Mouse (Mus musculus): Measurements from ENCODE around the gene Tmod1.

Tmod1 gene

DNA sequence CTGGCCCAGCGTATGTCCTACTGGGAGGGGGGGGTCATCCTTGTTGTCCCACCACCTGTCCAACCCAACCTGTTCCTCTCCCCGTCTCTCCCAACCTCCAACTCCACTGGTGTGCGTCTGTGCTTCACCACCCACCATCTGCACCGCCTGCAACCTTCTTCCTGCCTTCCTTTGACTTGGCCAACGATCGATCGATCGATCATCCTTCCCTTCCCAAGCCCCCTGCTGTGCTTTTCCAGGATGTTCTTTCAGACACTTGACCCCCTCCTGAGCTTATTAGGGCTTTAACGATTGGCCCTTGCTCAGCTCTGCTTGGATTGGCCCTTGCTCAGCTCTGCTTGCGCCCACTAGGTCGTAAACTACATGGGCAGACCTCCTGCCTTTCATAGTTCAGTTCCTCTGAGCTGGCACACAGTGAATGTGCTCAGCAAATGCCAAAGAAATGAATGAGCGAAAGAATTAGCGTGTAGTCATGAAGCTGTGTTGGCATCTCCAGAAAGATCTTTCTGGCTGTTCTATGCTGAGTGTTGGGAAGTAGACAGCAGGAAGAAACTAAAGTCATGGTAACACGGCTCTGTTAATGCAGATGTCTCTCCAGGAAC, 50.9 kb downstream of the Tmod1 start:
- DNase-seq (ENCODE audit: low read depth, low spot score): no peak

DNA sequence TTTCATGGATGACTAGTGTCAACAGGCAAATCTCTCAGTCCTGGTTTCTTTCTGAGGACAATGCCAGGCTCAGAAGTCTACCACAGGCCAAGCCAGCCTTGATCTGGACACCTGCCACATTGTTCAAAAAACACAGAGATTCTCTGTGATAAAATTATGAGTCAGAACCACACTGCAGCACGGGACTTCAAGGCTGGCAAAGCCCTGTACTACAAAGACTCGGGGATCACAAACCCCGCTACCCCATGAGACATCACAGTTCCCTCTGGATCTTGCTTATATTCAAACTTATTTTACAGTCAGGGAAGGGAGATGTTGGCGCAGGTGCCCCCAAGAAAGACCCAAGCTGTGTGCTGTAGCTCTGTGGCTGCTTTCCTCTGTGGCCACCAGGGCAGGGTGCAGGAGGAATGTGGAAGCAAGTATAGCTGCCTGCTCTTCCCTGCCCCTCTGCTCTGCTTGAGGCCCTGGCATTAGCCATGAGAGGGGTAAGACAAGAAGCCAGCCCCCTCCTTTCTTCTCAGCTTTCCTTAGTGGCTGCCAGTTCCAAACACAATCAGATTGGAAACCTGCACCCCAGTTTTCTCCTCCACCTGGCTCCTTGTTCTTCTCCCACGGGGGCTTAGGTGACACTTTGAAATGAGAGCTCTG, 53.8 kb downstream of the Tmod1 start:
- no peak for DNase-seq (ENCODE audit: low read depth, low spot score)

DNA sequence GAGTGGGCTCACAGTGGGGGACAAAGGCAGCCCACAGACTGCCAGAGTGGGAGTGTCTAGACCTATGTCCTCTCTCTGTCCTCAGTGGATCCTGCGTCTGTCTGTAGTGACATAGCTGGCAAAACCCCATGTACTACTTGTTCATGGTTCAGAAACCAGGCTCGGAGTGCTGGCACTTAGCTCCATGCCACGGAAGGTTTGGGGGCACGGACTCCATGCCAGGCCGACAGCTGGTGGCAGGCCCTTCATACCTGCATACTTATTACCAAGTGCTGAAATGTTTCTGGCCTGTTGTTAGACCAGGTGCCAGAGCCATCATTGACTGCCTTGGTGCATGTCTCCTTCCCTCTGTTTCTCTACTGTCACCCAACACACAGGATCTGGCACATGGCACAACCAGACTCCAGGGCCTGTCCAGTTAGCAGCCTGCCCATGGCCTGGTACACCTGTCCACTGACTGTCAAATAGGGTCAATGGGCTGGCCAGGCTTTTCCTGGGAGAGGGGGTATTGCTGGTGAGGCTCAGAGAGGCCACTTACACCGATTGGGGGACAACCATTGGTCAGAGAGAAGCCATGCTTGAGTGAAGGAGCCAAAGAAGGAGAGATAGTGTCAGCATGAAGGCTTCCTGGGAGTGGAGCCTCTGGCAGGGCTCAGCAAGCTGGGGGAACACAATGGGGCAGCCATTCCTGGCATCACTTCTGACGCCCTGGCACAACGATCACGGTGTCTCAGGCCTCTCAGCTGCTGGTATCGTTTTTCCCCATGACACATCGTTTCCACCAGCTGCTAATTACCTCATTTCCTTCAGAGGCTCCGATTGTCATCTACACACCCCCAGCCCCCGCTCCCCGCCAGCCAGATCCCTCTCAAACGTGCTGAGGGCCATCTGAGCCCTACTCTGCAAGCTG, 56.4 kb downstream of the Tmod1 start:
- DNase-seq (ENCODE audit: low read depth, low spot score): peak; percentile 64

DNA sequence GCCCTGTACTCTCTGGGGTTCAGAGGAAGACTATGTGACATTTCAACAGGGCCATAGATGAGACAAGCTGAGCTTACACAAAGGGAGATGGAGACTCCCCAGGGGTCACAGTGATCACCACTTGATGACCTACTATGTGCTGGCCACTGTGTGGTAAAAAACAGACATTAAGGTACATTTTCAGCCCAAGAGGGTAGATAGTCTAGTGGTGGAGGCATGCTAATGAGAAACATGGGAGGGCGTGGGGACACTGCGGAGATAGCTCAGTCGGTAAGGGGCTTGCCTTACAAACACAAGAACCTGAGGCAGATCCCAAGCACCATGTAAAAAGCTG, 57.1 kb downstream of the Tmod1 start:
- DNase-seq (ENCODE audit: low read depth, low spot score): no peak

DNA sequence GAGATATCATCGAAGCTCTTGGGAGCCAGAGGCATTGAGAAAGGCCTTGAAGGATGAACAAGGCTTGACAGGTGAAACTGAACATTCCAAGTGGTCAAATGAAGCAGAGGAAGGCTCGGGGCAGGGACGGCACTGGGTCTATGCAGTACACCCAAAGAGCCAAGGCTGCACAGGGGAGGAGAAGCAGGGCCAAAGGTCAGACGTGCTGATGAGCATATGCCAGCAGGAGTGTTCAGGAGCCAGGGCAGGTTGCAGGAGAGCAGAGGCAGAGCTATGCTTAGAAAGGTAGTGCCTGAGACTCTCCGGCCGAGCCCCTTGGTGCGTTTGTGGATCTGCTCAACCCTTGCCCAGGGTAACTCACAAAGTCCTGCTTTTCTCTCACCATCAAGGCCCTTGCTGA, 57.8 kb downstream of the Tmod1 start:
- no peak for DNase-seq (ENCODE audit: low read depth, low spot score)

DNA sequence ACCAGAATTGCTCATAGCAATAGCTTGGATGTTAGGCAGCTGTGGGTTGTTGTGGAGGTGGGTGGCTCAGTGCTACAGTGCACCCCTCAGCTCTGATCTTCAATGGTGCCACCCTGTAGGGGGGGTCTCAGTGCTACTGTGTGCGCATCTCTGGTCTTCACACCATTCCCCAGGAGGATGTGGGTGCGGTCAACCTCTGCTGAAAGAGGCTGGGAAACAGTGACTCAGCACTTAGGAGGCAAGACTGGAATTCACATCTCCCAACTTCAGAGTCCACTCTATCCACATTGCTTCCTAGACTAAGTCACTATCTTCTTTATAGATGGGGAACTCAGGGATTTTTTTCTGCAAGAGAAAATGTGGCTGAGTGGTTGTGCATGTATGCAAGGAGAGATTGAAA, 58.9 kb downstream of the Tmod1 start:
- DNase-seq (ENCODE audit: low read depth, low spot score): peak; percentile 35

DNA sequence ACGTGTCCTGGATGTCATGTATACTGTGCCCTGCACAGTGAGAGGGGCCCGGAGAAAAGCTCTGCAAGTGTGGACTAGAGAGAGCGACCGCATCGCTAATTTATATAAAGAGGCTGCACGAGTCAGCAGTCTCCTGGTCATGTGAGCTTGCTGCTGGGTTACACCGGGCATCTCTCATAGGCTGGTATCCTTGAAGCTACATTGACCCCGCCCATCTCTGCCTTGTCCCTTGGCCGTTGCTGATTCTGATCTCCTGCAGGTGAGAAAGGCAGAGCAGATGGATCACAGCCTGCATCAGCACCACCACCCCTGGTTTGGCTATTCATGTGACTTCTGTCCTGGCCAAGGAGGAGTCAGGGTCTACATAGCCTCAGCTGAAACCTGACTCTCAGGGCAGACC, 60.4 kb downstream of the Tmod1 start:
- DNase-seq (ENCODE audit: low read depth, low spot score): no peak

DNA sequence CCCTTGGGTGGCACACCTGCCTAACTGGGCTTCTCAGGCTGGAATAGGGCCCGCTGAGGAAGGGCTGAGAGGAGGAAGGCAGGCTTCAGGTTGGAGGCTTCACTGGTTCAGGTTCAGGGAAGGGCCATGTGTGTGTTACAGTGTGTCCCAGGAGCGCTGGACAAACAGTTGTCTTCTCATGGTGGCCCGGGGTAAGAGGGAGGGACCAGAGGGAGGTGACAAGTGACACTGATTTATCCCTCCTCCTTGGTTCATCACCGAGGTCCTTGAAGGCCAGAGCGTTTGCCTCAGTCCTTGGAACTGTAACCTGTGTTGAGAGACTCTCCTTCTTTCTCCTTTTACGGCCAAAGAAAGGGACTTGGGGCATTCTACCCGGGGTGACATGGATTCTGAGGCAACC, 61.8 kb downstream of the Tmod1 start:
- no peak for DNase-seq (ENCODE audit: low read depth, low spot score)

DNA sequence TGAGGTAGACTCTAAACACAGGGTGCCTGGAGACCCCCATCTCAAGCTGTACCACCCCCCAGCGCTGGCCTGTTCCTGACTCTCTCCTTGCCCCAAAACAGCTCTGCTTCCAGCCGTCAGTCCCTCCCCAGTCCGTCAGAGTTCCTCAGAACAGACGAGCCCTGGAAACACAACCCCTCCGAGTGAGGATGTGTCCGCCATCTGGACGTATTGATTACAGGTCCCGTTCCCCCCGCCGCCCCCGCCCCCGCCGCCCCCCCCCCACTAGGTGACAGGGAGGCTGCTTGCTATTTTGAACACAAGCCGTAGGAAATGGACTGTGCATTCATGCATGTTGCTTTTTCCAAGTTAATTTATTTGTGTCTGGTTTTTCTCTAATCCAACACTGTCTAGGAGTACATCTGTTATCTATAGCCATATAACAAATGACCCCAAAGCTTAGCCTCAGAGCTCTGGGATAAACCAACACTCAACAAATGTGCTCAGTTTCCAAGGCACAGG, 62.5 kb downstream of the Tmod1 start:
- DNase-seq (ENCODE audit: low read depth, low spot score): no peak

DNA sequence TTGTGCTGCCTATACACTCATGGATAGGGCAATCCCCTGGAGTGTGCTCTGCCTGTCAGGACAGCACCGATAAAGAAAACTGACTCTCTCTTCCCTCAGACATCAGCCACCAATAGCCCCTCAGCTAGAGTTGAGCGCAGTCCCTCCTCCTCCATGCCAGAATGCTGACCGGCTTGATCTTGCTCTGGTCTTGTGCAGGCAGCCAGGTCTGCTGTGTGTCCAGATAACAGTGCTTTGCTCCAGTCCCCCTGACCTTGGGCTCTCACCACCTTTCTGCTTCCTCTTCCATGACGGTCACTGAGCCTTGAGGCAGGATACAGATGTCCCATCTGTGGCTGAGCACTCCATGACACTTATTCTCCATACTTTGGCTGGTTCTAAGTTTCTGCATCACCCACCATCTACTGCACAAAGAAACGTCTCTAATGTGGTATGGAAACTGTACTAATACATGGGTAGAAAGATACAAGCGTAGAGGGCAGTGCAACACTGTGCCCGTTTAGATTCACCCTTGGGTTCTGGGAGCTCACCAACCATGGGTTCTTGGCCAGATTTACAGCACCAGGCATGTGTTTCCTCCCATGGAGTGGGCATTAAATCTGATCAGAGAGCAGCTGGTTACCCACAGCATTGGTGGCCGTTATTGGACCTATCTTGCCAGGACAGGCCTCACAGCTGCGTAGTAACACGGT, 63.5 kb downstream of the Tmod1 start:
- no peak for DNase-seq (ENCODE audit: low read depth, low spot score)

DNA sequence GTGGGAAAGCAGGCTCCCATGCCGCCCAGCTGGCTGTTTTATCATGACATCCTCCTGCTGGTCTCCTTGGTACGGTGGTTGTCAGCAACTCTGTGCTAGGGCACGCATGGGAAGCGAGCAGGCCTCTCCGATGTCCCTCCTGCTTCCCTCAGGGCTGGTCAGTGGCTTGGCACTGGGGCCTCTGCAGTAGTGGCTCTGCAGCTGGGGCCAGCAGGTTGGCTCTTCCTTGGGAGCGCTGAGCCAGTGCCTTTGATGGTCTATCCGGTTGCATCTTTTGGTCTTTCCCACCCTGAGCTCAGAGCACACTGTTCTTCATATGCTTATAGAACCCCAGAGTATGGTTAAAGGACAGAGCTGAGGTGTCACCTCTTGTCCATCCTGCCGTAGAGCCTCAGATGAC, 71.3 kb downstream of the Tmod1 start:
- no peak for DNase-seq (ENCODE audit: low read depth, low spot score)

DNA sequence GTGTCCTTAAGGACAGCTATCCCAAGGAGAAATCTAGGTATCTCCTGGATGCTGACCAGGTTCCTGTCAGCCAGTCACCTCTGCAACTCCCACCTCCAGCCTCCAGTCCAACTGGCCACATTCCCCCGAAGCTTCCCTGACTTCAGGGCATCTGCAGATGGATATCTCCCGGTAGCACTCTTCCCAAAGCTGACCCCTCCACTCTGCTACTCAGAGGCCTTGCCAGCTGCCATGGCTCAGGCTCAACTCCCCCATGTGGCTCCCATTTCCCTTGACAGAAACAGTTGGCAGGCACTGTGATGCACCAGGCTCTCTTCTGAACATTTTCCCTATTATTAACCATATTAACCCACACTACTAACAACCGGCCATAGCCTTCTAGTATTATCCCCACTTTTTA, 72.6 kb downstream of the Tmod1 start:
- DNase-seq (ENCODE audit: low read depth, low spot score): no peak

DNA sequence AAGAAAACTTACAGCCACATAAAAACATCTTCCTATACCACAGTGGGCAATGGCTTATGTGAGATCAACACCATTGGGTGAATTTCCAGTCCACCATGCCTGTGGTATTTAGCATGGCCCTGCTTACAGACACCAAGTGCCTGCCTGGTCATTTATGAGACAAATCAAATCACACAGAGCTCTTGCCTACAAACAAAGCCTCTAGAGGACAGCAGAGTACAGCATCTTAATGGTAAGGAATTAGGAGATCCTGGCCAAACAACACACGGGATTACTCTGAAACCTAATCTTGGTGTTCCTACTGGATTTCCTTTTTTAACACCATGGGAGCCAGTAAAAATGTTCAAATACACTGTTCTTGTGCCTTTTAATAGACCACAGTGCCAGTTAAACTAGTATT, 76.6 kb downstream of the Tmod1 start:
- DNase-seq (ENCODE audit: low read depth, low spot score): no peak

DNA sequence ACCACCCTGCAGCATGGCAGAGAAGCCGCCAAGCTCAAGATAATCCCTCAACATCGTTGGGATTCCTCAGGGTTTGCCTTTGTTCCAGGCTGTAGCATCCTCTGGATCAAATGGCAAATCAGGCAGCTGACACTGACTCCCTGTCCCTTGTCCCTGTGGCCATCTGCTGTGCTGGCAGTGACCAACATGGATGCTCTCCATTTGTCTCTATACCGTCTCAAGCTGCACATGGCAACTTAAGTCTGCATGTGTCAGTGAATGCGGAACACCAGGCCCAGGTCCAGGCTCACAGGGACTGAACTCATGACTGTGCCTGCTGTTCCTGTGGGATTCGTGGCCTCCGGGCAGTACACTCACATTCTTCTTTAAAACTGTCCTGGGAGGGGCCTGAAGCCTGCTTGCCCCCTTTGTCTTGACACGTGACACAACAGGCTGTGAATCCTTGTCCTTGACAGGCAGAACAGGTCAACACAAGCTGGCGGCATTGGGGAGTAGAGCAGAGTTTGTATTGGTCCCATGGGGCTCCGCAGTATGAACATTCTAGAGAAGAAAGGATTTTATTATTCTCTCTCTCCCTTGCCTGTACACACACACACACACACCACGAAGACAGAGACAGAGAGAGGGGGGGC, 77.9 kb downstream of the Tmod1 start:
- no peak for DNase-seq (ENCODE audit: low read depth, low spot score)

DNA sequence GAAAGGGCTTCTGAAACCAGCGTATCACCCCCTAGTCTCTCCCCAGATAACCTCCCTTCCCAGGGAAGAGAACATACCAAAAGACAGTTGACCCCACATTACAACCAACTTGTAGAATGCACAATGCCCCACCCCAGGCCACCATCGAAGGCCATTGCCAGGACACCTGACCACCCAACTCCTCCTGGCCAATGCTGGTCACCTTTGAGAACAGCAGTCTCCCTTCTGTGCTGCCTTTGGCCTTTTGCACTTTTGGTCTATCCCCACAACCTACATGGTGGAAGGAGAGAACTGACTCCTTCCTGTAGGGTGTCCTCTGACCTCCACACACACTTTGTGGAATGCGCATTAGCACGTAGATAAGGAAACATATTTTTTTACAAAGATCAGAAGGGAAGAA, 78.8 kb downstream of the Tmod1 start:
- DNase-seq (ENCODE audit: low read depth, low spot score): no peak

DNA sequence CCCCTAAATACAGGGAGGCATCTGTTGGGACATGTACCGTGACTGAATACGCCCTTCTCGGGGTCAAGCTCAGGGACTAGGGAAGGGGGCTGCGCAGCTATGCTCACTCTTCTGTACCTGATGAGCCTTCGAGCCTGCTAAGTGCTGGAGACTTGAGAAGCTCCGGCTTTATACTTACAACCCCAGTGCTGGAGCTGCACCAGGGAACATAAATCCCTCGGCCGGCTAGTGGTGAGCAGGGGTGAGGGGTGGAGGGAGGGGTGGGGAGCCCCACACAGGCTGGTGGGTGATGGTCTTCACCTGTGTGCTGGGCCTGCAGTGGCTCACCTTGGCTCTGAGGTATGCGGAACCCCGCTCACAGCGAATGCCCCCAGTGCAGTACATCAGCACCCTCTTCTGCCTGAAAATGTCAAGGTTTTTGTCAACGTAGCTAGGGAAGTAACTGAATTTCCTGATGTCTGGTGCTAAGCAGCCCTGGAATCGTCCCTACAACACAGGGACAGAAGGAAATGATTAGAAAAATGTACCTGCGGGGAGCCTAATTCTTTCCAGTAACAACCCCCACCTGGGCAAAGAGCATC, 80.9 kb downstream of the Tmod1 start:
- DNase-seq (ENCODE audit: low read depth, low spot score): no peak

DNA sequence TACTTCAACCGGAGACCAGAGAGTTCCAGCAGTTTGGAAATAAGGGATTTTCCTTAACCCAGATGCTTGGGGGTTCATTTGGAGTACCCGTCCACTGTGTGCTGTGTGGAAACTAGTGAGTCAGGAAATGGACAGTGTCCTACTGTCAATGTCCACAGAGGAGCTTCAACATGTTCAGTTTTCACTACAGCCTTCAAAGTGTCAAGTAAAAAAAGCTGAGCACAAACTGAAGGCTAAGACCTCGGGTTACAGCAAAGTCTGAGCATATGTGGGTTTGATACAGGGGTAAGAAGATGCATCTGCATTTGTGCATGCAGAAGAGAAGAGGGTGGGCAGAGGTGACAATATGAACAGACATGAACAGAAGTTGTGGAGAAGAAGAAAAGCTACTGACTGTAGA, 82.0 kb downstream of the Tmod1 start:
- no peak for DNase-seq (ENCODE audit: low read depth, low spot score)

DNA sequence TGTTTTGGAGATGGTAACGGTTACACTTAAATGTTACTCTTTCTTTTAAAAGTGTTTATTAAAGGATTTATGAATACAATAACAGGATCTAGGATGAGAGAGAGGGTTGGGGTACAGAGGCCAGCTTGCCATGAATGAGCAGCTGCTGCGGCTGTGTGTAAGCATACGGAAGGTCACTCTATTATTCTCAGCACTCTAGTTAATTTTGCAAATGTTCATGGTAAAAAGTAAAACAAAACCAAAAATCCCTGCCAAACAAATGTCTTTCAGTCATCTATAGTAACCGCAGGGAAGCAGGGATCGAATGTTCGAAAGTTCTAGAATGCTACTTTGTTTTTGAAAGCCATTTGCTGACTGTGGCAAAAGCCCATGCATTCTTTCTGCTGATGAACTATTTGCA, 84.6 kb downstream of the Tmod1 start:
- no peak for DNase-seq (ENCODE audit: low read depth, low spot score)

DNA sequence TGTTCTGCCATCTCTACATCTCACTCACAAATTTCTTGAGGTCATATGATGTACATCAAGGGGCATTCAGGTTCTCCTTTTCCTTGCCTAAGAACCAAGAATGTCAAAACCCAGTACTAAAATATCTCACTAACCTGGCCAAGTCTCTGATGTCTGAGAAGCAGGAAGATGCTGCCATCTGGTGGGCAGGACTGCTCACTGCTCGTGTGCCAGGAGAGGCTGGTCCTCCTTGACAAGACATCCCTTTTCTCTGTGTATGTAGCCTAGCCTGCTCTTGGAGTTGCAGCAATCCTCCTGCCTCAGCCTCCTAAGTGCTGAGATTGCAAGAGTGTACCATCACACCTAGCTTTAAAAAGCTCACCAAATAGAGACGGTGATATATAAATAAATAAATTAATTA, 87.8 kb downstream of the Tmod1 start:
- DNase-seq (ENCODE audit: low read depth, low spot score): peak; percentile 65

DNA sequence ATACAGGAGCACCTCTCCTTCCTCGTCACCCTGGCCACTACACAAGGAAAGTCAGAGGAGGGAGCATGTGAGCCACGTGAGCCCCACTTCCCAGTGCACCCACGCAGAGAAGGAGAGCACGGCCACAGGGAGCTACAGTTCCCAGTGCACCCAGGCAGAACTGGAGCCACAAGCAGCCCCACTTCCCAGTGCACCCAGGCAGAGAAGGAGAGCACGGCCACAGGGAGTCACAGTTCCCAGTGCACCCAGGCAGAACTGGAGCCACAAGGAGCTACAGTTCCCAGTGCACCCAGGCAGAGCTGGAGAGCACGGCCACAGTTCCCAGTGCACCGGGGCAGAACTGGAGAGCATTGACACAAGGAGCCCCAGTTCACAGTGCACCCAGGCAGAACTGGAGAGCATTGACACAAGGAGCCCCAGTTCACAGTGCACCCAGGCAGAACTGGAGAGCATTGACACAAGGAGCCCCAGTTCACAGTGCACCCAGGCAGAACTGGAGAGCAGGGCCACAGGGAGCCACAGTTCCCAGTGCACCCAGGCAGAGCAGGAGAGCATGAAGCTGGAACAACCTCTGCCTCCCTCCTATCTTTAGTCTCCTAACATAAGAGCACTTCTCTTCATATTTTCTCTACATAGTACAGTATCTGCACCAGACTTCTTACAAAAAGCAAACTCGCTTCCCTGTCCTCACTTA, 90.7 kb downstream of the Tmod1 start:
- DNase-seq (ENCODE audit: low read depth, low spot score): no peak

DNA sequence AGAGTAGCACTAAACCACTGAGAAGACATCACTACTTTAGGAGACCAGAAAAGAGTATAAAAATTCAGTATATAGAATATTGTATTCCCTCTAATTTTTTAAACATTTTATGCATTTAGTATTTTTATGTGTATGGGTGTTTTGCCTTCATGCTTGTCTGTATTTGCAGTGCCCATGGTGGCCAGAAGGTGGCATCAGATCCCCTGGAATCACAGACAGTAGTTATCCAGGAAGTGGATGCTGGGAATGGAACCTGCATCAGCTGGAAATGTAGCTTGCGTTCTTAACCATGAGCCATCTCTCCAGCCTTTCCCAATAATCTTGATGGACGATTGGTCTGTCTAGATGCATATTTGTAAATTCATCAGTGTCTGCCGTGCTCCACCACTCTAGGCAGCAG, 91.5 kb downstream of the Tmod1 start:
- DNase-seq (ENCODE audit: low read depth, low spot score): peak; percentile 62
